Mouse (Mus musculus) embryonic facial prominence, embryonic 14.5 days (tissue): Measurements from ENCODE around the gene Zfp938. TPM values are rescaled to one million over a fixed set of nuclear protein-coding genes. Genes with fewer than 3 reads are reported as not detected.

Experiments used
- ATAC-seq: fragments of 200-750 bp; cut with Nextera tagmentation; 2 replicates; pipeline ENCODE4 v1.8.0; 2017; ENCODE audit warnings: low read depth, moderate number of reproducible peaks, moderate TSS enrichment
- DNase-seq: peaks from one replicate; pipeline ENCODE4 v3.0.0-alpha.2; 2015; ENCODE audit warnings: low spot score
- H3K27ac ChIP-seq: fragments of 300-500 bp; sonication (generic); replicated peaks from 2 replicates; pipeline ENCODE4 v1.5.1; 2014; ENCODE audit warnings: low read depth, mild to moderate bottlenecking, low read length, moderate library complexity
- H3K27me3 ChIP-seq: fragments of 300-500 bp; sonication (generic); replicated peaks from 2 replicates; pipeline ENCODE4 v1.6.1; 2014; ENCODE audit warnings: low read length; ENCODE audit not compliant: control insufficient read depth, insufficient read depth
- H3K36me3 ChIP-seq: fragments of 300-500 bp; sonication (generic); 2 replicates; pipeline ENCODE4 v1.6.1; 2014; ENCODE audit warnings: low read length, mixed read lengths; ENCODE audit not compliant: control insufficient read depth, insufficient read depth
- H3K4me1 ChIP-seq: fragments of 300-500 bp; sonication (generic); 2 replicates; pipeline ENCODE4 v1.6.1; 2014; ENCODE audit warnings: antibody characterized with exemption, low read length; ENCODE audit not compliant: control insufficient read depth, insufficient read depth
- H3K4me2 ChIP-seq: fragments of 300-500 bp; sonication (generic); 2 replicates; pipeline ENCODE4 v1.6.1; 2014; ENCODE audit warnings: low read depth, mild to moderate bottlenecking, low read length, moderate library complexity, mixed read lengths
- H3K4me3 ChIP-seq: fragments of 300-500 bp; sonication (generic); 2 replicates; pipeline ENCODE4 v1.5.1; 2014; ENCODE audit warnings: low read depth, mild to moderate bottlenecking, low read length
- H3K9ac ChIP-seq: fragments of 300-500 bp; sonication (generic); 2 replicates; pipeline ENCODE4 v1.6.1; 2014; ENCODE audit warnings: low read depth, mild to moderate bottlenecking, low read length, moderate library complexity, mixed read lengths
- H3K9me3 ChIP-seq: fragments of 300-500 bp; sonication (generic); 2 replicates; pipeline ENCODE4 v1.6.1; 2016; ENCODE audit warnings: low read length; ENCODE audit not compliant: control insufficient read depth
- WGBS: fragments of 180-500 bp; shearing (Covaris S2); extraction: QIAGEN DNeasy Blood & Tissue Kit; methylation state at CpG from one replicate; pipeline ENCODE4 v1.1.7; 2014; 5-methylcytosine and 5-hydroxymethylcytosine counted together
- polyA plus RNA-seq: library from polyadenylated mRNA; unstranded; fragments of >200 nt; fragmentation: Nextera tagmentation; extraction: Ambion mirVana; gene quantifications from 2 replicates; pipeline ENCODE4 v1.2.1, GENCODE M21; 2014

Gene Zfp938
- 14.8 and 16.2 TPM in 2 replicates for polyA plus RNA-seq

GRCm38 (mm10) chr10:82240742-82241400, at the start of gene Zfp938:
Gene Zfp938, minus strand, starts transcription at chr10:82241280.
- 3% methylated on average over 27 of the region's 27 CpGs for WGBS
- peak; percentile 100 for ATAC-seq
- peak within 1 kb of the TSS; percentile 78 for H3K27ac ChIP-seq

DNA sequence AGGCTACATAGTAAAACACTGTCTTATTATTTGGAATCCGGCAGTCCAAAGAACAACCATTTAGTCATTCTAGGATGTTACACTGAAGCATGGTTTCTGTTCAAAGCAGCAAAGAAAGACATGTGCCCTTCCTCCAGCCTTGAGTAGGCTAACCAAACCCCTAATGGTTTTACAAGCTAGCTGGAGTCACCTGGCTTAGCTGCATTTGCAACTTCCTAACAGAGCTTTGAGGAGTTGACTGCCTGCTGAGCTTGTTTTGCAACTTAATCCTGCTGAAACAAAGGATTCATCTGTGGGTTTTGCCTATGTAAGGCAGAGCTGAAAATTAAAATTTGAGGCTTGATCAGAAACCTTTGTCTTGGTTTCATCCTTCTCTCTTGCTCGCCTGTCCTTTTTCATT, 16.3 kb upstream of the Zfp938 start:
- Histone ChIP-seq H3K4me1 (no peaks in the 10 kb centered on the region), H3K36me3 (no peaks in the 10 kb centered on the region), H3K27ac (no peak overlapping the region), H3K9me3 (0 out of 2 replicates have a peak, but pooled peaks cover 4% of the 10 kb centered on the region), H3K27me3 (no peaks in the 10 kb centered on the region), H3K4me3 (no peak overlapping the region), H3K9ac (no peak overlapping the region), H3K4me2 (no peak overlapping the region)
- no peak for DNase-seq
- ATAC-seq, result no peak
- 78% methylated on average over 2 of the region's 2 CpGs for WGBS

More at GRCm38 (mm10) chr10:82240742-82241400, at the start of gene Zfp938:
- Histone ChIP-seq H3K27me3 (no peaks in the 10 kb centered on the region), H3K4me2 (peak within 1 kb of the TSS; percentile 66), H3K36me3 (peaks cover 8% of the 10 kb centered on the region; the same call in 1 of the 2 replicates), H3K9me3 (peaks cover 27% of the 10 kb centered on the region), H3K4me1 (peaks cover 5% of the 10 kb centered on the region; the same call in 1 of the 2 replicates), H3K4me3 (peak within 1 kb of the TSS; percentile 77), H3K9ac (peak within 1 kb of the TSS; percentile 79)
- peak; percentile 96 for DNase-seq

DNA sequence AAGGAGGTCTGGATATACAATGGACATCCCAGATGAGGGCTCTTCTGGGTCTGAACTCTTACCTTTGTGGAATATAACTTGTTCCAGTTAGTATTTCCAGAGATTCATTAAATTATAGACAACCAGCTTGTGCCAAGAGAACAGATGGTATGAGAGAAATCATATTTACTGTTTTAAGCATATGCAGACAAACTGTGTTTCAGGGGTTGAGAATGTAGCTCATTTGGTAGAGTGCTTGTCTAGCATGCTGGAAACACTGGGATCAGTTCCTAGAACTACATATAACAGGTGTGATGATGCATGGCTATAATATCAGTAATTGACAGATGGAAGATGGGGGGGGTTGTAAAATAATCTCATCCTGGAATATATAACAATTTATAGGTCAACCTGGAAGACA, 3.9 kb upstream of the Zfp938 start:
- Histone ChIP-seq H3K9me3 (no peaks in the 10 kb centered on the region), H3K27me3 (no peaks in the 10 kb centered on the region), H3K4me1 (peaks cover 5% of the 10 kb centered on the region; the same call in 1 of the 2 replicates), H3K36me3 (no peaks in the 10 kb centered on the region), H3K4me2 (no peak overlapping the region), H3K9ac (no peak overlapping the region), H3K4me3 (no peak overlapping the region), H3K27ac (no peak overlapping the region)
- ATAC-seq (no peak), DNase-seq (no peak)

DNA sequence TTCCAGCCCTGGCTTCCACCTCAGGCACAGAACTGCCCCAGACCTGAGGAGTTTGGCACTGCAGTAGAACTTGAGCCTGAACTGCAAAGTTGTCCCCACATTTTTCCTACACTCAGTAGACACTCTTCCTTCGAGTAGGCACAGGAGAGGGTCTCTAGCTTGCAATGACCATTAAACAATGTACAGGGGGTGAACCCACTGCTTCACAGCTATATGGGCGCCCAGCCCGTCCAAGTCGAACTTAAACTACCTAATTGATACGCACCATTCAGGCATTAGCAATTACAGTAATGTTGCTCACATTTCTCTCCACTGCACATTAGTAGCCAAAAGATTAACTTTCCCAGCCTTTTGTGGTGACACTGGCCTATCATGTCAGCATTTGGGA, 315 bp upstream of the Zfp938 start:
- Histone ChIP-seq H3K4me2 (peak overlapping the region; percentile 66), H3K27ac (peak overlapping the region; percentile 78), H3K4me3 (peak overlapping the region; percentile 77), H3K27me3 (no peaks in the 10 kb centered on the region), H3K36me3 (peaks cover 7% of the 10 kb centered on the region; the same call in 1 of the 2 replicates), H3K4me1 (peaks cover 5% of the 10 kb centered on the region; the same call in 1 of the 2 replicates), H3K9ac (peak overlapping the region; percentile 79), H3K9me3 (peaks cover 22% of the 10 kb centered on the region)
- ATAC-seq (no peak), DNase-seq (no peak)
- 64% methylated on average over 5 of the region's 5 CpGs for WGBS

- H3K9ac ChIP-seq, result peak overlapping the region; percentile 78
- no peaks in the 10 kb centered on the region for H3K27me3 ChIP-seq
- peaks cover 4% of the 10 kb centered on the region; the same call in 1 of the 2 replicates for H3K9me3 ChIP-seq
- DNase-seq, result peak; percentile 97
- H3K4me2 ChIP-seq, result peak overlapping the region; percentile 70
- no peaks in the 10 kb centered on the region for H3K36me3 ChIP-seq
- H3K27ac ChIP-seq, result peak overlapping the region; percentile 95
- WGBS, result 7% methylated on average over 47 of the region's 47 CpGs
- no peaks in the 10 kb centered on the region for H3K4me1 ChIP-seq
- peak overlapping the region; percentile 55 for H3K4me3 ChIP-seq
- peak; percentile 100 for ATAC-seq
These were observed 62.6 kb downstream of the Zfp938 start for GRCm38 (mm10) chr10:82178257-82179064.

Other genes with a start within 250 kb of the Zfp938 start
- gene Zfp873, start 193.2 kb downstream of the Zfp938 start, polyA plus RNA-seq, result 9.8 and 10.8 TPM in 2 replicates
- gene BC024063, start 157.9 kb downstream of the Zfp938 start, polyA plus RNA-seq, result 4.7 and 6.6 TPM in 2 replicates
- 4.8 and 5.7 TPM in 2 replicates for gene AU041133, start 113.3 kb downstream of the Zfp938 start, polyA plus RNA-seq
- not detected in 2 replicates for gene 4932415D10Rik, start 75.3 kb upstream of the Zfp938 start, polyA plus RNA-seq
- 6.7 and 8.6 TPM in 2 replicates for gene Gm4924, start 113.0 kb upstream of the Zfp938 start, polyA plus RNA-seq